9 mouse cellular contexts compared by ENCODE assay signal in the genomic region with DNA sequence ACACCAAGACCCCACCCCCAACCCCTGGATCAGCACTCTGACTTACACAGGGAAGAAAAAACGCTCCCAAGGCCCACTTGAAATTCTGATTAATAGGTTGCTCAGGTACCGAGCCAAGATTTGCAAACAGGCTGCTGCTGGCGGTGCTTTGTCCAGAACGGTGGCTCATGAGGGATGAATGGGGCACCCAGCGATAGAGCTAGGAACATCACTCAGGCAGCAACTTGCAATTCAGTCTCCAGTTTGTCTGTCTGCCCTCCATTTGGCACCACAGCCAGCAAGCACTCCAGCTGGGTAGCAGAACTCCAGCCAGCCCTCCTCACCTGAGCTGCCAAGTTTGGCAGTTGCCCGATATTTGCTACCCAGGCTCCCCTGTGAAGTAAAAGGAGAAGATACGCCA.
DNase-seq lines count a peak whose midpoint lies in the region; ATAC-seq and TF ChIP-seq lines count a peak whose summit lies in the region.
"Had no signal": no experiment of that assay in that cellular context is flagged by ENCODE, and none has a peak within 500 bp of the region (broad histone marks: within the 10 kb centered on the region; RNA-seq: fewer than 3 reads in every experiment).

No protein-coding gene starts in this region.

- 0 out of 2 replicates have a peak, but pooled peaks cover 9% of the 10 kb centered on the region for H3K4me1 ChIP-seq in midbrain, embryonic 14.5 days (ENCODE audit: control insufficient read depth, insufficient read depth, low read length)
- no peaks in the 10 kb centered on the region for H3K4me1 ChIP-seq in midbrain, embryonic 11.5 days (ENCODE audit: control insufficient read depth, insufficient read depth, low read length)
- peaks cover 7% of the 10 kb centered on the region for H3K4me1 ChIP-seq in forebrain, embryonic 16.5 days (replicated peaks; ENCODE audit: control insufficient read depth, insufficient read depth, low read length)
- peaks cover 23% of the 10 kb centered on the region for H3K4me1 ChIP-seq in limb, embryonic 12.5 days (replicated peaks)
- no peaks in the 10 kb centered on the region for H3K4me1 ChIP-seq in liver, postnatal 0 days (ENCODE audit: insufficient read depth)
- H3K4me1 ChIP-seq: liver, embryonic 15.5 days had no signal

- H3K4me2 ChIP-seq in midbrain, embryonic 14.5 days (ENCODE audit: low read length), result no peak overlapping the region
- H3K4me2 ChIP-seq in midbrain, embryonic 11.5 days, result no peak overlapping the region
- peak overlapping the region; percentile 23 for H3K4me2 ChIP-seq in forebrain, embryonic 16.5 days (ENCODE audit: low read length)
- no peak overlapping the region for H3K4me2 ChIP-seq in limb, embryonic 12.5 days
- H3K4me2 ChIP-seq in liver, postnatal 0 days (ENCODE audit: low read depth, low read length), result no peak overlapping the region
- H3K4me2 ChIP-seq: liver, embryonic 15.5 days had no signal

- no peak for TF ChIP-seq CTCF in liver, postnatal 0 days (IDR thresholded peaks at IDR 0.05; ENCODE audit: low read depth)

- no peaks in the 10 kb centered on the region for H3K9me3 ChIP-seq in midbrain, embryonic 14.5 days (ENCODE audit: control insufficient read depth, low read length)
- no peaks in the 10 kb centered on the region for H3K9me3 ChIP-seq in midbrain, embryonic 11.5 days (ENCODE audit: control insufficient read depth, low read length)
- no peaks in the 10 kb centered on the region for H3K9me3 ChIP-seq in forebrain, embryonic 16.5 days (ENCODE audit: control insufficient read depth, low read length)
- H3K9me3 ChIP-seq in limb, embryonic 12.5 days, result no peaks in the 10 kb centered on the region
- no peaks in the 10 kb centered on the region for H3K9me3 ChIP-seq in liver, postnatal 0 days (ENCODE audit: low read length)
- H3K9me3 ChIP-seq: liver, embryonic 15.5 days had no signal

- ATAC-seq in midbrain, embryonic 14.5 days (ENCODE audit: low FRiP score, low TSS enrichment), result no peak
- ATAC-seq in midbrain, embryonic 11.5 days (ENCODE audit: low FRiP score), result no peak
- ATAC-seq in forebrain, embryonic 16.5 days, result peak; percentile 50; the same call in 1 of the 2 replicates
- no peak for ATAC-seq in limb, embryonic 12.5 days (ENCODE audit: insufficient number of reproducible peaks, insufficient read depth, low FRiP score, low TSS enrichment, low read depth)
- no peak for ATAC-seq in liver, postnatal 0 days

- H3K27me3 ChIP-seq in midbrain, embryonic 14.5 days (ENCODE audit: control insufficient read depth, insufficient read depth, low read length), result no peaks in the 10 kb centered on the region
- H3K27me3 ChIP-seq in midbrain, embryonic 11.5 days (ENCODE audit: control insufficient read depth, insufficient read depth, low read length), result no peaks in the 10 kb centered on the region
- H3K27me3 ChIP-seq in forebrain, embryonic 16.5 days (replicated peaks; ENCODE audit: control insufficient read depth, insufficient read depth, low read length), result no peaks in the 10 kb centered on the region
- H3K27me3 ChIP-seq in limb, embryonic 12.5 days, result no peaks in the 10 kb centered on the region
- H3K27me3 ChIP-seq in liver, postnatal 0 days (ENCODE audit: insufficient read depth, low read length), result no peaks in the 10 kb centered on the region
- H3K27me3 ChIP-seq: liver, embryonic 15.5 days had no signal

- H3K36me3 ChIP-seq in midbrain, embryonic 14.5 days (ENCODE audit: control insufficient read depth, insufficient read depth, low read length), result no peaks in the 10 kb centered on the region
- H3K36me3 ChIP-seq in midbrain, embryonic 11.5 days (ENCODE audit: control insufficient read depth, insufficient read depth, low read length), result no peaks in the 10 kb centered on the region
- H3K36me3 ChIP-seq in forebrain, embryonic 16.5 days (ENCODE audit: control insufficient read depth, insufficient read depth), result no peaks in the 10 kb centered on the region
- H3K36me3 ChIP-seq in limb, embryonic 12.5 days, result no peaks in the 10 kb centered on the region
- no peaks in the 10 kb centered on the region for H3K36me3 ChIP-seq in liver, postnatal 0 days (replicated peaks; ENCODE audit: insufficient read depth, low read length)
- H3K36me3 ChIP-seq: liver, embryonic 15.5 days had no signal

- no peak for TF ChIP-seq EP300 in liver, postnatal 0 days (IDR thresholded peaks at IDR 0.05; ENCODE audit: low read depth)

- 44% methylated on average over 7 of the region's 7 CpGs for WGBS in midbrain, embryonic 14.5 days
- 60% methylated on average over 7 of the region's 7 CpGs for WGBS in midbrain, embryonic 11.5 days
- WGBS in forebrain, embryonic 16.5 days, result 26% methylated on average over 7 of the region's 7 CpGs
- 44% methylated on average over 7 of the region's 7 CpGs for WGBS in limb, embryonic 12.5 days
- 78% methylated on average over 7 of the region's 7 CpGs for WGBS in liver, postnatal 0 days (ENCODE audit: insufficient replicate concordance)

- no peak overlapping the region for H3K27ac ChIP-seq in midbrain, embryonic 14.5 days (replicated peaks; ENCODE audit: low read depth, low read length)
- H3K27ac ChIP-seq in midbrain, embryonic 11.5 days (ENCODE audit: low read depth, low read length), result no peak overlapping the region
- H3K27ac ChIP-seq in forebrain, embryonic 16.5 days (ENCODE audit: low read length), result no peak overlapping the region
- peak overlapping the region; percentile 75 for H3K27ac ChIP-seq in limb, embryonic 12.5 days
- no peak overlapping the region for H3K27ac ChIP-seq in liver, postnatal 0 days (ENCODE audit: low read depth)
- H3K27ac ChIP-seq: liver, embryonic 15.5 days had no signal

- H3K4me3 ChIP-seq in midbrain, embryonic 14.5 days (replicated peaks; ENCODE audit: low read depth, low read length), result no peak overlapping the region
- H3K4me3 ChIP-seq in midbrain, embryonic 11.5 days (ENCODE audit: low read depth, low read length), result no peak overlapping the region
- no peak overlapping the region for H3K4me3 ChIP-seq in forebrain, embryonic 16.5 days (replicated peaks; ENCODE audit: low read length)
- H3K4me3 ChIP-seq in limb, embryonic 12.5 days (replicated peaks), result no peak overlapping the region
- H3K4me3 ChIP-seq in liver, postnatal 0 days (ENCODE audit: low read depth, low read length), result no peak overlapping the region
- H3K4me3 ChIP-seq: liver, embryonic 15.5 days had no signal

- no peak overlapping the region for H3K9ac ChIP-seq in midbrain, embryonic 14.5 days (replicated peaks; ENCODE audit: low read length)
- no peak overlapping the region for H3K9ac ChIP-seq in midbrain, embryonic 11.5 days (ENCODE audit: low read length)
- H3K9ac ChIP-seq in forebrain, embryonic 16.5 days (replicated peaks; ENCODE audit: low read depth, low read length), result no peak overlapping the region
- H3K9ac ChIP-seq in limb, embryonic 12.5 days (replicated peaks), result no peak overlapping the region
- H3K9ac ChIP-seq in liver, postnatal 0 days (replicated peaks), result no peak overlapping the region
- H3K9ac ChIP-seq: liver, embryonic 15.5 days had no signal

- DNase-seq in midbrain, embryonic 14.5 days, result peak; percentile 16
- DNase-seq in midbrain, embryonic 11.5 days (ENCODE audit: low spot score, missing footprints), result no peak
- DNase-seq in heart, adult 11 months, result no peak
- DNase-seq in yolk sac, embryonic 10.5 days (ENCODE audit: low spot score), result no peak
- no peak for DNase-seq in urinary bladder, postnatal 10 days (ENCODE audit: low spot score)
- no peak for DNase-seq in liver, postnatal 0 days
